Mouse (Mus musculus) hindbrain, embryonic 10.5 days (tissue): ENCODE measurements around the gene Ces1f. TPM values are rescaled to one million over a fixed set of nuclear protein-coding genes. Genes with fewer than 3 reads are reported as not detected.
"Not testable (repeated sequence)": the region's sequence is repeated elsewhere in the genome, so short reads cannot be mapped to it uniquely, and the experiment has no call there.

Experiments
- DNase-seq: peaks from one replicate; pipeline ENCODE4 v3.0.0-alpha.2; 2017; ENCODE audit warnings: low spot score
- H3K27ac ChIP-seq: fragments of 300-500 bp; sonication (generic); 2 replicates; pipeline ENCODE4 v1.5.1; 2016; ENCODE audit warnings: mild to moderate bottlenecking, moderate library complexity
- H3K27me3 ChIP-seq: fragments of 300-500 bp; sonication (generic); 2 replicates; pipeline ENCODE4 v1.6.1; 2016; ENCODE audit warnings: mild to moderate bottlenecking; ENCODE audit not compliant: poor library complexity, insufficient read depth, severe bottlenecking
- H3K36me3 ChIP-seq: fragments of 300-500 bp; sonication (generic); 2 replicates; pipeline ENCODE4 v1.6.1; 2016; ENCODE audit warnings: mild to moderate bottlenecking, moderate library complexity
- H3K4me1 ChIP-seq: fragments of 300-500 bp; sonication (generic); replicated peaks from 2 replicates; pipeline ENCODE4 v1.6.1; 2016; ENCODE audit warnings: mild to moderate bottlenecking
- H3K4me3 ChIP-seq: fragments of 300-500 bp; sonication (generic); 2 replicates; pipeline ENCODE4 v1.5.1; 2016; ENCODE audit warnings: mild to moderate bottlenecking, moderate library complexity
- H3K9me3 ChIP-seq: fragments of 300-500 bp; sonication (generic); 2 replicates; pipeline ENCODE4 v1.6.1; 2016; ENCODE audit warnings: mild to moderate bottlenecking, moderate library complexity
- WGBS: fragments of 180-500 bp; shearing (Covaris S2); methylation state at CpG from one replicate; pipeline ENCODE4 v1.1.7; 2016; 5-methylcytosine and 5-hydroxymethylcytosine counted together
- polyA plus RNA-seq: library from polyadenylated mRNA; unstranded; fragments of >200 nt; fragmentation: Nextera tagmentation; extraction: Ambion mirVana; gene quantifications from 2 replicates; pipeline ENCODE4 v1.2.1, GENCODE M21; 2016

Ces1f gene
- polyA plus RNA-seq, 1 experiment from 2014 or later = not detected

- 96% methylated on average over 1 of the region's 1 CpGs for WGBS
- Histone ChIP-seq H3K4me1 (no peaks in the 10 kb centered on the region), H3K36me3 (no peaks in the 10 kb centered on the region), H3K9me3 (no peaks in the 10 kb centered on the region), H3K27ac (no peak overlapping the region), H3K4me3 (no peak overlapping the region), H3K27me3 (no peaks in the 10 kb centered on the region)
- no peak for DNase-seq
Measured at GRCm38 (mm10) chr8:93235681-93236080, 43.9 kb downstream of the Ces1f start.

GRCm38 (mm10) chr8:93234706-93235105 is 44.8 kb downstream of the Ces1f start:
- no peak overlapping the region for H3K4me3 ChIP-seq
- no peaks in the 10 kb centered on the region for H3K4me1 ChIP-seq
- H3K9me3 ChIP-seq = no peaks in the 10 kb centered on the region
- WGBS = 91% methylated on average over 1 of the region's 1 CpGs
- H3K27me3 ChIP-seq = no peaks in the 10 kb centered on the region
- no peaks in the 10 kb centered on the region for H3K36me3 ChIP-seq
- no peak overlapping the region for H3K27ac ChIP-seq
- DNase-seq = no peak

- 87% methylated on average over 6 of the region's 6 CpGs for WGBS
- Histone ChIP-seq H3K9me3 (no peaks in the 10 kb centered on the region), H3K27me3 (no peaks in the 10 kb centered on the region), H3K4me1 (no peaks in the 10 kb centered on the region), H3K27ac (no peak overlapping the region), H3K36me3 (no peaks in the 10 kb centered on the region), H3K4me3 (no peak overlapping the region)
- DNase-seq = no peak
Measured at GRCm38 (mm10) chr8:93234068-93234467, 45.5 kb downstream of the Ces1f start.

- no peaks in the 10 kb centered on the region for H3K27me3 ChIP-seq
Measured at GRCm38 (mm10) chr8:93229446-93229845, 50.1 kb downstream of the Ces1f start, which contains the start of gene Ces1e. Gene Ces1e (minus strand): TSS chr8:93229619.

GRCm38 (mm10) chr8:93228673-93229370 is 50.7 kb downstream of the Ces1f start:
- WGBS = 73% methylated on average over 11 of the region's 11 CpGs

More at GRCm38 (mm10) chr8:93229446-93229845, 50.1 kb downstream of the Ces1f start, which contains the start of gene Ces1e:
- no peak within 1 kb of the TSS for H3K27ac ChIP-seq
- H3K9me3 ChIP-seq = no peaks in the 10 kb centered on the region
- H3K4me3 ChIP-seq = no peak within 1 kb of the TSS
- no peaks in the 10 kb centered on the region for H3K36me3 ChIP-seq
- H3K4me1 ChIP-seq = no peaks in the 10 kb centered on the region
- no peak for DNase-seq

GRCm38 (mm10) chr8:93226471-93226870 is 53.1 kb downstream of the Ces1f start:
- H3K36me3 ChIP-seq, H3K27ac ChIP-seq, DNase-seq, H3K27me3 ChIP-seq, H3K9me3 ChIP-seq, H3K4me3 ChIP-seq, H3K4me1 ChIP-seq: not testable (repeated sequence)
- 98% methylated on average over 1 of the region's 1 CpGs for WGBS

More at GRCm38 (mm10) chr8:93228673-93229370, 50.7 kb downstream of the Ces1f start:
- H3K4me3 ChIP-seq = no peak overlapping the region
- H3K9me3 ChIP-seq = no peaks in the 10 kb centered on the region
- DNase-seq = no peak
- no peaks in the 10 kb centered on the region for H3K27me3 ChIP-seq
- H3K4me1 ChIP-seq = no peaks in the 10 kb centered on the region
- H3K27ac ChIP-seq = no peak overlapping the region
- no peaks in the 10 kb centered on the region for H3K36me3 ChIP-seq

GRCm38 (mm10) chr8:93221896-93222295 is 57.7 kb downstream of the Ces1f start:
- Histone ChIP-seq H3K27ac (no peak overlapping the region), H3K36me3 (no peaks in the 10 kb centered on the region)
- no peak for DNase-seq

GRCm38 (mm10) chr8:93217867-93218266 is 61.7 kb downstream of the Ces1f start:
- Histone ChIP-seq H3K4me1 (no peaks in the 10 kb centered on the region), H3K9me3 (no peaks in the 10 kb centered on the region), H3K27me3 (no peaks in the 10 kb centered on the region), H3K36me3 (no peaks in the 10 kb centered on the region), H3K27ac (no peak overlapping the region), H3K4me3 (no peak overlapping the region)
- DNase-seq = no peak
- 88% methylated on average over 4 of the region's 4 CpGs for WGBS

More at GRCm38 (mm10) chr8:93221896-93222295, 57.7 kb downstream of the Ces1f start:
- 88% methylated on average over 3 of the region's 3 CpGs for WGBS
- no peaks in the 10 kb centered on the region for H3K9me3 ChIP-seq
- no peaks in the 10 kb centered on the region for H3K27me3 ChIP-seq
- no peak overlapping the region for H3K4me3 ChIP-seq
- no peaks in the 10 kb centered on the region for H3K4me1 ChIP-seq

- Histone ChIP-seq H3K27me3 (no peaks in the 10 kb centered on the region), H3K4me3 (no peak overlapping the region), H3K4me1 (no peaks in the 10 kb centered on the region), H3K9me3 (no peaks in the 10 kb centered on the region), H3K36me3 (no peaks in the 10 kb centered on the region), H3K27ac (no peak overlapping the region)
- 80% methylated on average over 1 of the region's 1 CpGs for WGBS
- DNase-seq = no peak
Measured at GRCm38 (mm10) chr8:93217375-93217774, 62.2 kb downstream of the Ces1f start.

- Histone ChIP-seq H3K27ac (no peak overlapping the region), H3K36me3 (no peaks in the 10 kb centered on the region), H3K4me3 (no peak overlapping the region), H3K4me1 (no peaks in the 10 kb centered on the region), H3K27me3 (no peaks in the 10 kb centered on the region), H3K9me3 (no peaks in the 10 kb centered on the region)
- DNase-seq = no peak
Measured at GRCm38 (mm10) chr8:93211091-93211490, 68.5 kb downstream of the Ces1f start.

Other genes with a start within 250 kb of the Ces1f start
- not detected in 2 replicates for gene Ces1a, start 231.6 kb downstream of the Ces1f start, polyA plus RNA-seq
- not detected in 2 replicates for gene Ces1b, start 199.7 kb downstream of the Ces1f start, polyA plus RNA-seq
- 0.09 TPM in 1 of 2 replicates, not detected in the other for gene Ces1c, start 148.5 kb downstream of the Ces1f start, polyA plus RNA-seq
- gene Ces1d, start 81.9 kb downstream of the Ces1f start, polyA plus RNA-seq = 0.48 and 2.6 TPM in 2 replicates
- gene Ces1e, start 50.1 kb downstream of the Ces1f start, polyA plus RNA-seq = not detected in 2 replicates
- not detected in 2 replicates for gene Ces1g, start 57.6 kb upstream of the Ces1f start, polyA plus RNA-seq
- gene Ces1h, start 100.0 kb upstream of the Ces1f start, polyA plus RNA-seq = not detected in 2 replicates